In genomic region chr3:135634275-135634674, GRCm38 (mm10) we compare ENCODE assay signal across 3 mouse cellular contexts.
A peak's percentile ranks its signal among the peaks of the same experiment; 100 is the strongest.
TF ChIP-seq lines count a peak whose summit lies in the region.

No protein-coding gene starts in this region.

TF ChIP-seq in CH12.LX, 34 proteins besides CTCF, POLR2A, EP300 and RAD21:
- TF ChIP-seq ZMIZ1 (IDR thresholded peaks at IDR 0.05; ENCODE audit: low read depth, low read length) (no peak), ETS1 (conservative IDR thresholded peaks at IDR 0.05; ENCODE audit: low read depth, low read length) (peak; percentile 43)

TF ChIP-seq in MEL, 35 proteins besides CTCF, POLR2A, EP300 and RAD21 (continued from another document):
- TF ChIP-seq ZC3H11A (IDR thresholded peaks at IDR 0.05; ENCODE audit: low read depth, low read length) (peak; percentile 9; the same call in 1 of the 2 replicates), MYC (IDR thresholded peaks at IDR 0.05; ENCODE audit: low read depth, low read length) (no peak), POLR2AphosphoS2 (IDR thresholded peaks at IDR 0.05; ENCODE audit: low read length) (no peak), HCFC1 (IDR thresholded peaks at IDR 0.05; ENCODE audit: low read depth, low read length) (no peak), NELFE (IDR thresholded peaks at IDR 0.05; ENCODE audit: low read depth, low read length) (no peak)

TF ChIP-seq in myocyte, 11 proteins besides CTCF, POLR2A, EP300 and RAD21:
- peak in 2 of 3 experiments; percentile 57 to 59 for TF ChIP-seq MYOG (IDR thresholded peaks at IDR 0.05; ENCODE audit: control insufficient read depth in 1 of 3, insufficient read depth in 1 of 3, insufficient read length in 2 of 3, low read depth in 2 of 3)
- no peak for TF ChIP-seq USF1 (IDR thresholded peaks at IDR 0.05; ENCODE audit: low read depth)
- no peak for TF ChIP-seq E2F4 (IDR thresholded peaks at IDR 0.05; ENCODE audit: insufficient read depth)
- TF ChIP-seq MYOD1 (IDR thresholded peaks at IDR 0.05; ENCODE audit: control insufficient read depth in 1 of 3, insufficient read length in 2 of 3, low read depth in 2 of 3) = peak; percentile 23 to 77 (median 60)
